Mouse (Mus musculus) adrenal gland, postnatal 10 days (tissue): ENCODE measurements around the gene Kctd12. TPM values are rescaled to one million over a fixed set of nuclear protein-coding genes. Genes with fewer than 3 reads are reported as not detected.

Source experiments
- DNase-seq: peaks from one replicate; pipeline ENCODE4 v3.0.0; 2021; ENCODE audit warnings: mixed read lengths
- long read RNA-seq, 2 experiments: library from polyadenylated mRNA; stranded (forward); transcript quantifications; one replicate each; pipeline ENCODE4 v2.0.0; 2021
- total RNA-seq, 2 experiments: library from RNA; stranded (reverse); gene quantifications; 2 replicates each; pipeline ENCODE4 v1.2.3; 2021

The Kctd12 gene
- 10 to 100 TPM; 55.1 to 55.2 TPM for total RNA-seq
- long read RNA-seq, experiment 1, full-length matches to known transcripts, result 9 of 10 reads
- long read RNA-seq, experiment 1, partial matches to known transcripts, result 0 of 10 reads
- long read RNA-seq, experiment 1, other reads (novel, unspliced or antisense), result 1 of 10 reads
- long read RNA-seq, experiment 2, full-length matches to known transcripts, result 3 of 3 reads
- long read RNA-seq, experiment 2, partial matches to known transcripts, result 0 of 3 reads
- long read RNA-seq, experiment 2, other reads (novel, unspliced or antisense), result 0 of 3 reads

GRCm38 (mm10) chr14:102982627-102983540 is at the start of gene Kctd12:
Kctd12 (minus strand) TSS chr14:102982637.
- DNase-seq, result peak; percentile 90

DNA sequence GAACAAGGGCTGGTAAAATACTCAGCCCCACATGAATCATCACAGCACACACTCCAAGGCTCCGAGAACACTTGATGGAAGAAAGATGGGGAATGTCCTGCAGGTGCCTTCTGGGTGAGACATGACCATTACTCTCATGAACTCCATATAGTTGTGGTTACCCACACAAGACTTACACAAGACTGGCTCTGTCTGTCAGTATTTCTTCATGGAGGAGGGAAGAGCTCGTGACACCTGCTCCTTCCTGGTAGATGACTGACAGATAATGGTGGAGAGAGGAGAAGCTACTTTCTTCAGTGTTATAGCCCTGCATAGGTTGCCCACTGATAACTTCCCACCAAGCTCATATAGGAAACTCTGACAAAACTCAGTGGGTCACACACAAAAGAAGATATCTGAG is 46.8 kb upstream of the Kctd12 start:
- no peak for DNase-seq

DNA sequence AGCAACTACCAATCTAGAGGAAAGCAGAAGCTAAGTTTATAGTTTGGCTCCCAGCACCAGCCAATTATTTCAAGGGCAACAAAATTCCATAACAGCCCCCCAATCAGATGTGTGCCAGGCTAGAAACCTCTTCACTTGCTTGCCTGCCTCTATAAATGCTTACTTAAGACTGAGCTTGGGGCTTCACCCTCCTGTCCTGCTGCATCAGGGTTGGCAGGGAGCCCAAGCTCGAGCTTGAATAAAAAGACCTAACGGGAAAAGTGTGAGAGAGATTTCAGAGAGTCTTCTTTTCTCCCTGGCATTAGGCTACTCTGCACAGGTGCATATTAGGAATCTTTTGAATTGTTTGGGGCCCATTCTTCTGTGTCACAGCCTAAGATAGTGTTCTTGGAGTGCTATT is 37.6 kb upstream of the Kctd12 start:
- peak; percentile 52 for DNase-seq

- no peak for DNase-seq
These were observed 34.6 kb upstream of the Kctd12 start for GRCm38 (mm10) chr14:103017009-103017408.

DNA sequence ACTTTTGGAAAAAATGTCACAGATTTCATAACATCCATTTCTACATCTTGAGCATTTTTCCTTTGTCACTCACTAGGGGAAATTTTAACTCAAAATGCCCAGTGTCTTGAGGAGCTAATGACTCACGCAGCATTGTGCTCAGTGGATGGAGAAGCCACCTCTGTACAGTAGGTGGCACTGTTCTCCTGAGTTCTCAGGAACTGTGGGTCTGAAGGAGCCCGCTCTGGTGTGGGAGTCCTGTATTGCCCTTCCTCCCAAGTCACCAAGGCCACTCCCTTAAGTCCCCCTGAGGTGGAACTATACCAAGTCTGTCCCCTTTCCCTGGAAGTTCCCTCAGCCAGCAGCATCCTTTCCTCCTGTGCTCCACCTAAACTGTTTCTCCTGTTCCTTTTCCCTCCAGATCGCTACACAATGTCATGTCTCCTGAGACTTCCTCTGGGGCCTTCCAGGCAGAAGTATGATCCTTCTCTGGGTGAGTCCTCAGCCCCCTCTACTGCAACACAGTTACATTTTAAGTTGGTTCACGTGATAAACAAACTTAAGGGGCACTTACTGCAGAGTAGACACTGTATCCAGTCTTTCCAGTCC is 30.2 kb upstream of the Kctd12 start:
- DNase-seq, result peak; percentile 72

DNA sequence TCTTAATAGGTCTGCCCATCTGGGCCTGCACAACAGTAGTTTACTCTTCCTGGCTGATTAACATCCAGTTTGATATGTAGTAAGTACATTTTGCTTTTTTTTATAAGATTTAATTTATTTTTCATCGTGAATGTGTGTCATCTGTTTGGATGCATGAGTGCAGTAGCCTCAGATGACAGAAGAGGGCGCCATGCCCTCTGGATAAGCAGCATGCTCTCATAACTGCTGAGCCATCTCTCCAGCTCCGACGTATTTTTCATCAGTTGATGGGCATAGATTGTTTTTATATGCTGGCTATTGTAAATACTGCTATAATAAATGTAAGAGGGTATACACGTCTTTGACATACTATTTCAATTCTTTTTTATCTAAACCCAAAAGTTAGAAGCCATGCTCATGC is 29.3 kb upstream of the Kctd12 start:
- DNase-seq, result peak; percentile 46

- DNase-seq, result peak; percentile 24
These were observed 25.3 kb upstream of the Kctd12 start for GRCm38 (mm10) chr14:103007737-103008136.

- peak; percentile 88 for DNase-seq
These were observed 12.5 kb upstream of the Kctd12 start for GRCm38 (mm10) chr14:102994662-102995561.

DNA sequence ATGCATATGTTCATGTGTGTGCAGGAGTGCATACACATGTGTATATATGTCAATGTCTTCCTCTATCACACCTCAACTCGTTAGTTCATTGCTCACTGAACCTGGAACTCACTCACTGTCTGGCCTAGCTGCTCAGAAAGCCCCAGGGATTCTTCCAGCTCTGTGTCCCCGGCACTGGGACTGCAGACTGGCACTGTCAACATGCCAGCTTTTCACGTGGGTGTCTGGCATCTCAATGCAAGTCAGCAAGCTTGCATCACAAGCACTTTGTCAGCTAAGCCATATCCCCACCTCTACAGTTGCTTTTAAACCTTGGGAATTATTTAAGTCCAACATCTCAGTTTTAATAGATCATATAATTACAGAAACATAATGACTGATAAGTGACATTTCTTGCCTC is 8.3 kb upstream of the Kctd12 start:
- peak; percentile 59 for DNase-seq

DNA sequence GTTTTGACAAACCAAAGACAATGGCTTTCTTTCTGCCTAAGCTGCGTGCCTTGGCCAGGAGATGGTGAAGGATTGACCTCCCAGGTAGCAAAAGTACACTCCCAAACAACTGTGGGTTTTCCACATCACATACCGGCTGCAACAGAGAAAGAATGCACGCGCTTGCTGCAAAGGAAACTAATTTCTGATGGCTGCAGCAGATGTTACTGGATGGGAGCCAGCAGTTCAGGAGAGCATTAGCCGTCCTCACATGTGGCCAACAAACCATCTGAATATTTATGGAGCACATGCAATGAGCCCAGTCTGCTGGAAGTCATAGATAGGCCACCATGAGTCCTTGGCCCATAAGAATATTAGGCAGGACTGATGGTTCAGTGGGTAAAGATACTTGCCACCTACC is 7.4 kb upstream of the Kctd12 start:
- no peak for DNase-seq

- no peak for DNase-seq
These were observed 6.8 kb upstream of the Kctd12 start for GRCm38 (mm10) chr14:102989254-102989653.

DNA sequence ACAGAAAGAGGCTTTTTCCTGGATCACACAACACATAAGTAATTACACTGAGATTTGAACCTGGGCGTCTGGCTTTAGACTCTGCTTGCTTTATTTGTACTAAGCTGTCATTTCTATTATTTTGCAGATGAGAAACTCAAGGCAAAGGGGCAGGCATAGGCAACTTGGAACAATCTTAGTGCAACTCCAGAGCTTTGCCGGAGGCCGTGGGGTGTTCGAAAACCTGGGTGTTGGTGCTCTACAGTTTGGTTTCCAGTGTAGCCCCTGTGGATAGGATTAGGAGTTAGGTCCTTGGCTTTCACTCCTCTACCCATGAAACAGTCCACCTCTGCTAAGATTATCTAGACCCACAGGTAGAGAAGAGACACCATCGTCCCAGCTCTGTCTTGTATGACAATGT is 5.2 kb upstream of the Kctd12 start:
- DNase-seq, result no peak

- no peak for DNase-seq
These were observed 1.2 kb upstream of the Kctd12 start for GRCm38 (mm10) chr14:102983686-102984085.

GRCm38 (mm10) chr14:102982016-102982626 is 316 bp downstream of the Kctd12 start:
- DNase-seq, result no peak

DNA sequence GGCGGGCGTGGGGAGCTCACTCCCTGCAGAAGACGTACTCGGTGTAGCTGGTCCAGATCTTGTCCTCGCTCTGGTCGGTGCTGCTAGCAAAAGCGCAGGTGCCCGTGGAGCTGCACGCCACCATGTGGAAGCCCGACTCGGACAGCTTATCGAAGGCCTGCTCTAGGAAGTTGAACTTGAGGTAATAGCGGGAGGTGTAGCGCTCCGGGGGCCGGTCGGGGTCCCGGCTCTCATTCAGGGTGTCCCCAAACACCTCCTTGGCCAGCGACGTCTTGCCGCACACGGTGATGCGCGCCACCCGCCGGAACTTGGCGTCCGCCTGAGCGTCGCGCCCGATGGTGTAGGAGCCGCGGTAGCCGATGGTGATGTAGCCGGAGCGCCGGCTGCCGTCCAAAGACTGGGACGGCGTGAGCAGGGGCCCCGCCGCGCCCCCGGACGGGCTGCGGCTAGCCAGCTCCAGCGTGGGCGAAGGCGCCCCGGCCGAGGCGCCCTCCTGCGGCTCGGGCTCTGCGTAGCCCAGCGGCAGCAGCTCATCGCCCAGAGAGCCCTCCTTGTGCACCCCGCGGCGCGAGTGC is 909 bp downstream of the Kctd12 start:
- DNase-seq, result peak; percentile 71

DNA sequence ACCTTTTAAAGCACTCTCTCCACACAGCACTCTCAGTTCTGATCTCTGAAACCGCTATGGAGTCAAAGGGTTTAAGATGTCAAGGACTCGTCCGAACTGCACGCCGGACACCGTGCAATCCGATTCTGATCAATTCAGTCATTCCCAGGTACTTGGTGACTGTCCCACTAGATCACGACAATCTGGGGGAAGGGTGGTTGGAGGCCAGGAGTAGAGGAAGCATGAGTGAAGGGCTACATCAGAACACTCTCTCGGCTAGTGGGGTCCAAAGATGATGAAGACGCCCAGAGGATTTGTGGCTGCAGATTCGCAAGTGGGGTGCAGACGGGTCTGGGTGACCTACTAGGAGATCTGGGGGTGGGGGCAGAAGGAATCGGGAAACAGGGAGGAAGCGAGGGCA is 1.5 kb downstream of the Kctd12 start:
- no peak for DNase-seq

DNA sequence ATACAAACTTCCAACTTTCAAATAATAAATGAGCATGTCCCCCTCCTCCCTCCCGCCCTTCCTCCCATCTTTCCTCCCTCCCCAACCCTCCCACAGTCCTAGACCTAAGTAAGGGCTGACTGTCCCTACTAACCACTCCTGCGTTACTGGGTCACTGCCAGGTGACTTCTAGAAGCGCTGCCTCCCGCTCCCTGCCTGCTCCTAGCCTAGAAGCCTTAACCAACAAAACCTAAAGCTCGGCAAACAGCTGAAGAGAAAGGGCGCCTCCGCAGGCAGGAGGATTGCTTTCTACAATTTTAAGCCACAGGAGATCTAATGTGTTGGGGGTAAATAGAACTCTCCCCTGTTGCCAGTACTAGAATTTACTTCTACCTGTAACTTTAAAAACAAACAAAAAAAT is 2.0 kb downstream of the Kctd12 start:
- DNase-seq, result peak; percentile 38

- no peak for DNase-seq
These were observed 2.6 kb downstream of the Kctd12 start for GRCm38 (mm10) chr14:102979831-102980230.

GRCm38 (mm10) chr14:102975865-102976264 is 6.6 kb downstream of the Kctd12 start:
- no peak for DNase-seq

GRCm38 (mm10) chr14:102968824-102969223 is 13.6 kb downstream of the Kctd12 start:
- no peak for DNase-seq

GRCm38 (mm10) chr14:102966241-102966640 is 16.2 kb downstream of the Kctd12 start:
- no peak for DNase-seq
